Mouse (Mus musculus) liver, embryonic 11.5 days (tissue): Measurements from ENCODE around the gene Erlec1. TPM values are rescaled to one million over a fixed set of nuclear protein-coding genes. Genes with fewer than 3 reads are reported as not detected.
A peak's percentile ranks its signal among the peaks of the same experiment; 100 is the strongest.

ENCODE experiments used
- ATAC-seq: fragments of 200-750 bp; cut with Nextera tagmentation; replicated peaks from 2 replicates; pipeline ENCODE4 v1.8.0; 2017; ENCODE audit warnings: moderate number of reproducible peaks, mild to moderate bottlenecking, moderate TSS enrichment, moderate library complexity; ENCODE audit not compliant: low FRiP score
- DNase-seq: peaks from one replicate; pipeline ENCODE4 v3.0.0-alpha.2; 2017; ENCODE audit warnings: low spot score
- H3K27ac ChIP-seq: fragments of 300-500 bp; sonication (generic); 2 replicates; pipeline ENCODE4 v1.5.1; 2014; ENCODE audit warnings: mild to moderate bottlenecking, low read depth, low read length, control low read depth
- H3K27me3 ChIP-seq: fragments of 300-500 bp; sonication (generic); replicated peaks from 2 replicates; pipeline ENCODE4 v1.6.1; 2014; ENCODE audit warnings: low read length, mixed read lengths; ENCODE audit not compliant: control insufficient read depth, insufficient read depth
- H3K36me3 ChIP-seq: fragments of 300-500 bp; sonication (generic); 2 replicates; pipeline ENCODE4 v1.6.1; 2014; ENCODE audit warnings: mild to moderate bottlenecking, low read length, moderate library complexity, mixed read lengths; ENCODE audit not compliant: control insufficient read depth, insufficient read depth
- H3K4me1 ChIP-seq: fragments of 300-500 bp; sonication (generic); replicated peaks from 2 replicates; pipeline ENCODE4 v1.6.1; 2014; ENCODE audit warnings: low read length, mixed read lengths; ENCODE audit not compliant: control insufficient read depth, insufficient read depth
- H3K4me2 ChIP-seq: fragments of 300-500 bp; sonication (generic); 2 replicates; pipeline ENCODE4 v1.6.1; 2014; ENCODE audit warnings: mild to moderate bottlenecking, control low read depth, moderate library complexity
- H3K4me3 ChIP-seq: fragments of 300-500 bp; sonication (generic); 2 replicates; pipeline ENCODE4 v1.5.1; 2014; ENCODE audit warnings: low read depth, low read length, control low read depth
- H3K9ac ChIP-seq: fragments of 300-500 bp; sonication (generic); 2 replicates; pipeline ENCODE4 v1.6.1; 2014; ENCODE audit warnings: low read depth, low read length, control low read depth
- H3K9me3 ChIP-seq: fragments of 300-500 bp; sonication (generic); 2 replicates; pipeline ENCODE4 v1.6.1; 2016; ENCODE audit warnings: low read length, inconsistent platforms, mixed read lengths; ENCODE audit not compliant: control insufficient read depth
- WGBS: fragments of 180-500 bp; shearing (Covaris S2); extraction: QIAGEN DNeasy Blood & Tissue Kit; methylation state at CpG from one replicate; pipeline ENCODE4 v1.1.7; 2014; 5-methylcytosine and 5-hydroxymethylcytosine counted together
- polyA plus RNA-seq: library from polyadenylated mRNA; unstranded; fragments of >200 nt; fragmentation: Nextera tagmentation; extraction: Ambion mirVana; gene quantifications from 2 replicates; pipeline ENCODE4 v1.2.1, GENCODE M21; 2014

Gene Erlec1
- polyA plus RNA-seq, 1 experiment from 2014 or later, result 8.1 TPM

GRCm38 (mm10) chr11:30985237-30985636 is 31.1 kb upstream of the Erlec1 start:
- Histone ChIP-seq H3K9ac (no peak overlapping the region), H3K36me3 (no peaks in the 10 kb centered on the region), H3K4me1 (peaks cover 4% of the 10 kb centered on the region; the same call in 1 of the 2 replicates), H3K9me3 (no peaks in the 10 kb centered on the region), H3K4me2 (peak overlapping the region; percentile 66), H3K4me3 (peak overlapping the region; percentile 69), H3K27ac (no peak overlapping the region), H3K27me3 (no peaks in the 10 kb centered on the region)
- ATAC-seq, result no peak
- DNase-seq, result no peak
- 46% methylated on average over 2 of the region's 2 CpGs for WGBS

GRCm38 (mm10) chr11:30953469-30954154 is 523 bp downstream of the Erlec1 start:
- Histone ChIP-seq H3K27me3 (no peaks in the 10 kb centered on the region), H3K4me3 (peak overlapping the region; percentile 86), H3K9me3 (no peaks in the 10 kb centered on the region), H3K4me2 (peak overlapping the region; percentile 68), H3K27ac (peak overlapping the region; percentile 57; the same call in 1 of the 2 replicates), H3K4me1 (no peaks in the 10 kb centered on the region; the same call in 1 of the 2 replicates), H3K36me3 (peaks cover 8% of the 10 kb centered on the region; the same call in 1 of the 2 replicates), H3K9ac (peak overlapping the region; percentile 69)
- peak; percentile 83 for ATAC-seq
- DNase-seq, result peak; percentile 63
- WGBS, result 2% methylated on average over 20 of the region's 32 CpGs

DNA sequence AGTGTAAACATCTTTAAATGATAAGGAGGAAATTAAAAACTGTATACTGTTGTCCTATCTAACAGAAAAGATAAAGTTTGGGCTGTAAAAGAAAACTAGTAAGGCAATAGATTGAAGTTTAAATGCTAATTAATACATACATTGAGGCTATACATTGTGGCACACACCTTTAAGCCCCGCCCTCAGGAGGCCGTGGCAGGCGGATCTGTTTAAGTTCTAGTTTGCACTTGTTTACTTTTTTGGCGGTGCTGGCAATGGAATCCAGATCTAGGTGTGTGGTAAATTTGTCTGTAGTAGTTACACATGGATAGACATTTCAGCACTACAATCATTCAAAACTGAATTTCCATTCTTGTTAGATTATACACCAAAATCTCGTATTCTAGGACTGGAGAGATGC is 1.3 kb downstream of the Erlec1 start:
- H3K4me3 ChIP-seq, result peak overlapping the region; percentile 86
- peak overlapping the region; percentile 69; the same call in 1 of the 2 replicates for H3K9ac ChIP-seq
- H3K27me3 ChIP-seq, result no peaks in the 10 kb centered on the region
- peaks cover 8% of the 10 kb centered on the region; the same call in 1 of the 2 replicates for H3K36me3 ChIP-seq
- H3K27ac ChIP-seq, result no peak overlapping the region
- no peaks in the 10 kb centered on the region for H3K9me3 ChIP-seq
- WGBS, result 55% methylated on average over 5 of the region's 5 CpGs
- DNase-seq (no peak), ATAC-seq (no peak)
- H3K4me1 ChIP-seq, result no peaks in the 10 kb centered on the region; the same call in 1 of the 2 replicates
- H3K4me2 ChIP-seq, result peak overlapping the region; percentile 68

DNA sequence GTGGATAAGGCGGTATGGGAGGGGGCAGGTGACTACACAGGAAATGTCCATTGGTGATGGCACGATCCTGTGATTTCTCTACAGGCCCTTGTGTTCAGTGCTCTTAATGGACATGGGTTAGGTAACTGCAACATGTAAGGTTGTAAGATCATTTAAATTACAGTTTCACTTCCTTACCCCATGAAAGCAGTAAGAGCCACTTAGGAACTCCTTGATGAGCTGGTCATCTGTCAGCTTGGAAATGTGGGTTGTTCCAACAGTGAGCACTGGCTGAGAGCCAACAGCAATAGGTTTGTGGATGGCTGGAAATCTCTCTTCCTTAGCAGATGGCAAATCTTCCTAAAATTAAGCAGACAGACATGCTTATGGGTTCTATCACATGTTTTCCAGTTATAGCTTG is 10.6 kb downstream of the Erlec1 start:
- Histone ChIP-seq H3K9ac (no peak overlapping the region), H3K4me1 (no peaks in the 10 kb centered on the region), H3K36me3 (peaks cover 23% of the 10 kb centered on the region), H3K4me2 (no peak overlapping the region), H3K27ac (no peak overlapping the region), H3K4me3 (no peak overlapping the region), H3K27me3 (no peaks in the 10 kb centered on the region), H3K9me3 (no peaks in the 10 kb centered on the region)
- ATAC-seq (no peak), DNase-seq (no peak)
- WGBS, result 96% methylated on average over 2 of the region's 2 CpGs

- ATAC-seq (no peak), DNase-seq (no peak)
- no peak overlapping the region for H3K9ac ChIP-seq
- no peak overlapping the region for H3K4me3 ChIP-seq
- H3K36me3 ChIP-seq, result peaks cover 8% of the 10 kb centered on the region; the same call in 1 of the 2 replicates
- no peaks in the 10 kb centered on the region for H3K9me3 ChIP-seq
- H3K27ac ChIP-seq, result no peak overlapping the region
- no peaks in the 10 kb centered on the region for H3K4me1 ChIP-seq
- H3K4me2 ChIP-seq, result no peak overlapping the region
- no peaks in the 10 kb centered on the region for H3K27me3 ChIP-seq
- WGBS, result 100% methylated on average over 1 of the region's 1 CpGs
These were observed 25.6 kb downstream of the Erlec1 start for GRCm38 (mm10) chr11:30928498-30928897.

DNA sequence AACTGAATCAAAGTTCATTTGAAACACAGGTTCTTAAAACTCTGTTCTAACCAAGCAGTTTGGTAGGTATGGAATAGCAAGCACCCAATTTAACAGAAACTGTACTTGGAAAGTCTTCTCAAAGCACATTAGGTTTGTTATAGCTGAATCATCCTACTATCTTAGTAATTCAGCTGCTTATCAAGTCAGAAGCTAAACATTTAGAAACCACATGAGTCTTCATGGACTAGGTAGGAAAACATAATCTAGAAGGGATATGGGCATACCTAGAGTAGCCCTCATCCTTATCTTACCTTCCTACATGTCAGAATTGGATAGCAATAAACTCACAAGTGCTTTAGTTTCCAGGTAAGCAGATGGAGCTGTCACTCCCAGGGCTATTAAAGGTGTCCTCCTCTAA is 26.1 kb downstream of the Erlec1 start:
- H3K4me2 ChIP-seq, result no peak overlapping the region
- no peak overlapping the region for H3K4me3 ChIP-seq
- no peaks in the 10 kb centered on the region for H3K27me3 ChIP-seq
- H3K4me1 ChIP-seq, result no peaks in the 10 kb centered on the region
- DNase-seq (no peak), ATAC-seq (no peak; the same call in 1 of the 2 replicates)
- peaks cover 8% of the 10 kb centered on the region; the same call in 1 of the 2 replicates for H3K36me3 ChIP-seq
- H3K9ac ChIP-seq, result no peak overlapping the region
- no peak overlapping the region for H3K27ac ChIP-seq
- H3K9me3 ChIP-seq, result no peaks in the 10 kb centered on the region

DNA sequence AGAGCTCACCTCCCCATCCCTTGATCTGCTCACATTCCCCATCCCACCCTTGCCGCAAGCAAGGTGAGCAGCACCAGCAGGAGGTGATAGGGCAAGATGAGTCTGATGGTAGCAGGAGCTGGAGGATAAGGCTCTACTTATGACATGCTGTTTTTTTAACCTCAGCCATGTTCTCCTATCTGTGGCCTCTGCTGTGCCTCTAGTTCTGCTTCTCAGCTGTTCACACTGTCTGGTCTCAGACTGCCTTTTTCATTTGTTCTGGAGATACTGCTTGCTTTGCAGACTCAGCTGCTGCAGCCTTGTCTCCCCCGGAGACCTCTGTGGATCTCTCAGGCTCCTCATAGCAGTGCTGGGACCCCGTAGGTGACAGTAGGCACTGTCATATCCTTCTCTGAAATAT is 30.9 kb downstream of the Erlec1 start:
- ATAC-seq (no peak), DNase-seq (no peak)
- no peak overlapping the region for H3K4me3 ChIP-seq
- peaks cover 2% of the 10 kb centered on the region; the same call in 1 of the 2 replicates for H3K36me3 ChIP-seq
- WGBS, result 92% methylated on average over 3 of the region's 3 CpGs
- H3K9ac ChIP-seq, result no peak overlapping the region
- H3K4me1 ChIP-seq, result no peaks in the 10 kb centered on the region
- no peak overlapping the region for H3K27ac ChIP-seq
- H3K27me3 ChIP-seq, result no peaks in the 10 kb centered on the region
- H3K9me3 ChIP-seq, result no peaks in the 10 kb centered on the region
- no peak overlapping the region for H3K4me2 ChIP-seq

- WGBS, result 69% methylated on average over 1 of the region's 1 CpGs
These were observed 33.5 kb downstream of the Erlec1 start for GRCm38 (mm10) chr11:30920641-30921040.

DNA sequence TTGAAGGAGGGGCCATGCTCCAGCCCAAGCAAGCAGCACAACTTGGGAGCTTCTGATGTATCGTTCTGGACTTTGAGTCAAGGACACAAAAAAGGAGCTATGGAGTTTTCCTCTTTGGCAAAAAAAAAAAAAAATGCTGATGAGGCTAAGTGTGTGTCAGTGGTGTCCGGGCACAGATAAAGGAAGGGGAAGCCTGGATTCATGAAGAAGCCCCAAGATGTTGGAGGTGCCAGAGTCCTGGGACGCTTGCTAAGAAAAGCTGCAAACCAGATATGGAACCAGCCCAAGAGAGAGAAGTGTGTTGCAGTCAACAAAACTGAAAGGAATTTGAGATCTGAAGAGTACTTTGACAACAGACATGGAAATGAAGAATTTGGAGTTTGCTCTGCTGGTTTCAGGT is 41.8 kb downstream of the Erlec1 start:
- no peaks in the 10 kb centered on the region for H3K27me3 ChIP-seq
- H3K27ac ChIP-seq, result no peak overlapping the region
- no peak overlapping the region for H3K4me2 ChIP-seq
- H3K9me3 ChIP-seq, result no peaks in the 10 kb centered on the region
- ATAC-seq (no peak), DNase-seq (no peak)
- no peaks in the 10 kb centered on the region for H3K36me3 ChIP-seq
- H3K4me3 ChIP-seq, result no peak overlapping the region
- WGBS, result 82% methylated on average over 3 of the region's 3 CpGs
- no peaks in the 10 kb centered on the region for H3K4me1 ChIP-seq
- no peak overlapping the region for H3K9ac ChIP-seq

More at GRCm38 (mm10) chr11:30920641-30921040, 33.5 kb downstream of the Erlec1 start:
- Histone ChIP-seq H3K4me2 (no peak overlapping the region), H3K4me1 (no peaks in the 10 kb centered on the region), H3K27me3 (no peaks in the 10 kb centered on the region), H3K9me3 (no peaks in the 10 kb centered on the region), H3K36me3 (no peaks in the 10 kb centered on the region; the same call in 1 of the 2 replicates), H3K27ac (no peak overlapping the region), H3K4me3 (no peak overlapping the region), H3K9ac (no peak overlapping the region)
- ATAC-seq (no peak), DNase-seq (no peak)
